Mouse (Mus musculus): ENCODE measurements around the gene Pnmal1. TPM values are rescaled to one million over a fixed set of nuclear protein-coding genes. Genes with fewer than 3 reads are reported as not detected.
"Not testable (repeated sequence)": the region's sequence is repeated elsewhere in the genome, so short reads cannot be mapped to it uniquely, and the experiment has no call there.

Pnmal1 gene
- total RNA-seq, 2 experiments from 2014 or later = not detected

- intact Hi-C loops (cut with DNase I) = no loop called here
- DNase-seq = peak; percentile 68 to 71
These were observed 11.5 kb upstream of the Pnmal1 start for GRCm38 (mm10) chr7:16947959-16948361.

- intact Hi-C loops (cut with DNase I) = no loop called here
- DNase-seq = no peak
These were observed 10.5 kb upstream of the Pnmal1 start for GRCm38 (mm10) chr7:16948923-16949458.

- DNase-seq = peak; percentile 78 to 83
- intact Hi-C loops (cut with DNase I) = loop anchor here (1.0 kb wide), 1 partner anchor 49 kb away; no protein-coding TSS in a partner anchor
These were observed 9.3 kb upstream of the Pnmal1 start for GRCm38 (mm10) chr7:16949908-16950841.

GRCm38 (mm10) chr7:16950861-16951635 is 8.4 kb upstream of the Pnmal1 start:
- peak; percentile 79 to 85 for DNase-seq
- intact Hi-C loops (cut with DNase I) = loop anchor here (1.0 kb wide), 4 partner anchors 20 to 115 kb away; no protein-coding TSS in a partner anchor

- intact Hi-C loops (cut with DNase I); DNase-seq: not testable (repeated sequence)
These were observed 5.7 kb upstream of the Pnmal1 start for GRCm38 (mm10) chr7:16953776-16954175.

- intact Hi-C loops (cut with DNase I) = no loop called here
- DNase-seq = no peak
These were observed 3.8 kb upstream of the Pnmal1 start for GRCm38 (mm10) chr7:16955712-16956111.

GRCm38 (mm10) chr7:16956410-16957265 is 2.8 kb upstream of the Pnmal1 start:
- no peak for DNase-seq
- intact Hi-C loops (cut with DNase I) = no loop called here

- no peak for DNase-seq
- intact Hi-C loops (cut with DNase I) = no loop called here
These were observed 2.2 kb downstream of the Pnmal1 start for GRCm38 (mm10) chr7:16961678-16962077.

GRCm38 (mm10) chr7:16968414-16968813 is 8.9 kb downstream of the Pnmal1 start:
- no peak for DNase-seq
- intact Hi-C loops (cut with DNase I) = no loop called here

- intact Hi-C loops (cut with DNase I) = no loop called here
- no peak for DNase-seq
These were observed 11.7 kb downstream of the Pnmal1 start for GRCm38 (mm10) chr7:16971160-16971559.

- intact Hi-C loops (cut with DNase I) = no loop called here
- DNase-seq = peak; percentile 58 to 61
These were observed 14.5 kb downstream of the Pnmal1 start for GRCm38 (mm10) chr7:16974018-16974417.

- intact Hi-C loops (cut with DNase I) = no loop called here
- DNase-seq = no peak
These were observed 16.8 kb downstream of the Pnmal1 start for GRCm38 (mm10) chr7:16976298-16976697.

GRCm38 (mm10) chr7:16978173-16978572 is 18.7 kb downstream of the Pnmal1 start:
- DNase-seq = no peak
- intact Hi-C loops (cut with DNase I) = no loop called here

GRCm38 (mm10) chr7:16978593-16978992 is 19.1 kb downstream of the Pnmal1 start:
- intact Hi-C loops (cut with DNase I) = no loop called here

GRCm38 (mm10) chr7:16980348-16980747 is 20.9 kb downstream of the Pnmal1 start:
- intact Hi-C loops (cut with DNase I) = no loop called here
- peak; percentile 54 to 58 for DNase-seq

More at GRCm38 (mm10) chr7:16978593-16978992, 19.1 kb downstream of the Pnmal1 start:
- DNase-seq = no peak

GRCm38 (mm10) chr7:16982859-16983568 is 23.5 kb downstream of the Pnmal1 start, which contains the start of gene Gm42372:
Gene Gm42372 (plus strand): TSS chr7:16983086.
- peak in 1 of 2 experiments; percentile 49 for DNase-seq
- intact Hi-C loops (cut with DNase I) = no loop called here

- no peak for DNase-seq
These were observed 28.2 kb downstream of the Pnmal1 start for GRCm38 (mm10) chr7:16987541-16988149.

GRCm38 (mm10) chr7:16988405-16988804 is 28.9 kb downstream of the Pnmal1 start:
- intact Hi-C loops (cut with DNase I) = no loop called here
- peak; percentile 73 to 82 for DNase-seq

More at GRCm38 (mm10) chr7:16987541-16988149, 28.2 kb downstream of the Pnmal1 start:
- intact Hi-C loops (cut with DNase I) = no loop called here

All from heart, postnatal 14 days (tissue).